Mouse (Mus musculus): Measurements from ENCODE around the gene B3glct.

- TF ChIP-seq CTCF (IDR thresholded peaks at IDR 0.05; ENCODE audit: low read depth), result no peak
- no peak for TF ChIP-seq EP300 (IDR thresholded peaks at IDR 0.05; ENCODE audit: low read depth)
Measured at GRCm38 (mm10) chr5:149680946-149681345, 2.9 kb downstream of the B3glct start.
